Mouse (Mus musculus) cerebellum, adult 18-20 months (tissue): ENCODE results near the gene Vps37b.
"Not testable (repeated sequence)": the region's sequence is repeated elsewhere in the genome, so short reads cannot be mapped to it uniquely, and the experiment has no call there.

ENCODE experiments used
- DNase-seq, 2 experiments: peaks; one replicate each; pipeline ENCODE4 v3.0.0; 2021

Gene Vps37b

GRCm38 (mm10) chr5:124032001-124032508, at the start of gene Vps37b:
Gene Vps37b (minus strand): TSS chr5:124032270.
- DNase-seq, result peak; percentile 88 to 97

- no peak for DNase-seq
These were observed 47.8 kb upstream of the Vps37b start for GRCm38 (mm10) chr5:124079880-124080279.

GRCm38 (mm10) chr5:124078794-124079416, 46.8 kb upstream of the Vps37b start:
- DNase-seq, result peak; percentile 39 to 53

- no peak for DNase-seq
These were observed 45.9 kb upstream of the Vps37b start for GRCm38 (mm10) chr5:124077856-124078460.

GRCm38 (mm10) chr5:124077241-124077640, 45.2 kb upstream of the Vps37b start:
- no peak for DNase-seq

GRCm38 (mm10) chr5:124076559-124076958, 44.5 kb upstream of the Vps37b start:
- DNase-seq, result no peak

GRCm38 (mm10) chr5:124075716-124076115, 43.6 kb upstream of the Vps37b start:
- no peak for DNase-seq

- no peak for DNase-seq
These were observed 42.8 kb upstream of the Vps37b start for GRCm38 (mm10) chr5:124074845-124075307.

GRCm38 (mm10) chr5:124073682-124074081, 41.6 kb upstream of the Vps37b start:
- no peak for DNase-seq

- no peak for DNase-seq
These were observed 37.6 kb upstream of the Vps37b start for GRCm38 (mm10) chr5:124069657-124070056.

- DNase-seq, result no peak
These were observed 30.2 kb upstream of the Vps37b start for GRCm38 (mm10) chr5:124062037-124062824.

- no peak for DNase-seq
These were observed 27.6 kb upstream of the Vps37b start for GRCm38 (mm10) chr5:124059677-124060076.

- no peak for DNase-seq
These were observed 26.7 kb upstream of the Vps37b start for GRCm38 (mm10) chr5:124058749-124059148.

GRCm38 (mm10) chr5:124056956-124057355, 24.9 kb upstream of the Vps37b start:
- no peak for DNase-seq

- DNase-seq, result no peak
These were observed 24.1 kb upstream of the Vps37b start for GRCm38 (mm10) chr5:124056219-124056618.

GRCm38 (mm10) chr5:124052641-124053040, 20.6 kb upstream of the Vps37b start:
- DNase-seq, result not testable (repeated sequence)

- DNase-seq, result no peak
These were observed 19.9 kb upstream of the Vps37b start for GRCm38 (mm10) chr5:124051899-124052491.

GRCm38 (mm10) chr5:124050095-124051050, 18.3 kb upstream of the Vps37b start:
- DNase-seq, result no peak

- no peak for DNase-seq
These were observed 17.4 kb upstream of the Vps37b start for GRCm38 (mm10) chr5:124049249-124050045.

- DNase-seq, result no peak
These were observed 14.8 kb upstream of the Vps37b start for GRCm38 (mm10) chr5:124046741-124047401.
